Mouse (Mus musculus): Measurements from ENCODE around the gene Mb. TPM values are rescaled to one million over a fixed set of nuclear protein-coding genes. Genes with fewer than 3 reads are reported as not detected.

The Mb gene
- total RNA-seq (2014; rRNA removed): 0.62 and 3.6 TPM in 2 replicates
- 0.21 and 0.33 TPM in 2 replicates for polyA plus RNA-seq (2015; fragmentation: Nextera tagmentation; extraction: Ambion mirVana)

DNA sequence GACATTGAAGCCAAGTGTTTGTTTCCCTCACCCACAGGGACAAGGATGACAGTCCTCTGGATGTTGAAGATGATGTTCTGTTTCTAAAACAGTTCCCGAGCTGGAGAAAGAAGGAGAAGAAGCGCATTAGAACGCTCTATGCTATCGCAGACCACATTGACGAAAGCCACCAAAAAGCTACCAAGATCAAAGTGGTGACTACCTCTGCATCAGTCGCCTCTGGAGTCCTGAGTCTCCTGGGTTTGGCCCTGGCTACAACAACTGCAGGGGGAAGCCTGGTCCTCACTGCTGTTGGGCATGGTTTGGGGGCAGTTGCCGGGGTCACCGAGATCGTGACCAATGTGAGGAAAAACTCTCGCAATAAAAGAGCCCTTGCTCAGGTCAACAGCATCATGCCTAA is at the start of gene Mb:
Gene Mb (minus strand): TSS at position 101 of the 400 bp plus-strand sequence.
- H3K36me3 ChIP-seq (ENCODE audit: insufficient read depth): no peaks in the 10 kb centered on the region
- TF ChIP-seq CTCF (IDR thresholded peaks at IDR 0.05; ENCODE audit: low read depth): no peak
- ATAC-seq (no peak), DNase-seq (no peak)
- H3K4me1 ChIP-seq (ENCODE audit: insufficient read depth): no peaks in the 10 kb centered on the region; the same call in 1 of the 2 replicates
- no peak within 1 kb of the TSS for H3K4me3 ChIP-seq (ENCODE audit: low read depth, low read length)
- H3K9ac ChIP-seq: no peak within 1 kb of the TSS
- H3K27me3 ChIP-seq (ENCODE audit: insufficient read depth, low read length): no peaks in the 10 kb centered on the region
- H3K9me3 ChIP-seq (ENCODE audit: low read length): no peaks in the 10 kb centered on the region
- no peak within 1 kb of the TSS for H3K4me2 ChIP-seq (ENCODE audit: low read depth)
- WGBS: 90% methylated on average over 10 of the region's 10 CpGs
- H3K27ac ChIP-seq (ENCODE audit: low read depth, low read length): no peak within 1 kb of the TSS

DNA sequence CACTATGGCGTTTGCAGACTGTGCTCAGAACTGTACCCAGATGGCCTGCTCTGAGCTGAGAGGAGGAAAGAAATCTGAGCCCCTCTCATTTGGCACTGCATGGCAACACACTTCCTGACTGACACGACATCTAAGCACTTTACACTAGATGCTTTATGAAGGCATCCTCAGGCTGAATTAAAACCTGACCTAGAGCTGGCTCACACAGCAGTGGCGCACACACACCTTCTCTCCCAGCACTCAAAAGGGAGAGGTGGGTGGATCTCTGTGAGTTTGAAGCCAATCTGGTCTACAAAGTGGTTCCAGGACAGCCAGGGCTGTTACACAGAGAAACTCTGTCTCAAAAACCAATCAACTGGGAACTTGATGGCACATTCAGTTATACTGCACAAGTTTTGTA is 49.3 kb upstream of the Mb start:
- WGBS: 56% methylated on average over 3 of the region's 3 CpGs
- H3K27me3 ChIP-seq (ENCODE audit: insufficient read depth, low read length): no peaks in the 10 kb centered on the region
- no peak overlapping the region for H3K4me3 ChIP-seq (ENCODE audit: low read depth, low read length)
- H3K9me3 ChIP-seq (ENCODE audit: low read length): no peaks in the 10 kb centered on the region
- peaks cover 49% of the 10 kb centered on the region for H3K36me3 ChIP-seq (ENCODE audit: insufficient read depth)
- H3K9ac ChIP-seq: no peak overlapping the region
- H3K4me1 ChIP-seq (ENCODE audit: insufficient read depth): no peaks in the 10 kb centered on the region
- no peak overlapping the region for H3K27ac ChIP-seq (ENCODE audit: low read depth, low read length)
- ATAC-seq (peak; percentile 43; the same call in 1 of the 2 replicates), DNase-seq (peak; percentile 39)
- no peak for TF ChIP-seq CTCF (IDR thresholded peaks at IDR 0.05; ENCODE audit: low read depth)
- no peak overlapping the region for H3K4me2 ChIP-seq (ENCODE audit: low read depth)

- H3K4me2 ChIP-seq (ENCODE audit: low read depth): no peak overlapping the region
- DNase-seq: no peak
- no peaks in the 10 kb centered on the region for H3K27me3 ChIP-seq (ENCODE audit: insufficient read depth, low read length)
- H3K27ac ChIP-seq (ENCODE audit: low read depth, low read length): 0 out of 2 replicates have a peak overlapping the region, but pooled peaks have one; percentile 40
- H3K9ac ChIP-seq: no peak overlapping the region
- H3K4me1 ChIP-seq (ENCODE audit: insufficient read depth): no peaks in the 10 kb centered on the region
- ATAC-seq: no peak
- TF ChIP-seq CTCF (IDR thresholded peaks at IDR 0.05; ENCODE audit: low read depth): no peak
- no peaks in the 10 kb centered on the region for H3K9me3 ChIP-seq (ENCODE audit: low read length)
- WGBS: 79% methylated on average over 6 of the region's 6 CpGs
- no peak overlapping the region for H3K4me3 ChIP-seq (ENCODE audit: low read depth, low read length)
- H3K36me3 ChIP-seq (ENCODE audit: insufficient read depth): peaks cover 63% of the 10 kb centered on the region
Measured at GRCm38 (mm10) chr15:77097358-77097757, 46.9 kb upstream of the Mb start.

DNA sequence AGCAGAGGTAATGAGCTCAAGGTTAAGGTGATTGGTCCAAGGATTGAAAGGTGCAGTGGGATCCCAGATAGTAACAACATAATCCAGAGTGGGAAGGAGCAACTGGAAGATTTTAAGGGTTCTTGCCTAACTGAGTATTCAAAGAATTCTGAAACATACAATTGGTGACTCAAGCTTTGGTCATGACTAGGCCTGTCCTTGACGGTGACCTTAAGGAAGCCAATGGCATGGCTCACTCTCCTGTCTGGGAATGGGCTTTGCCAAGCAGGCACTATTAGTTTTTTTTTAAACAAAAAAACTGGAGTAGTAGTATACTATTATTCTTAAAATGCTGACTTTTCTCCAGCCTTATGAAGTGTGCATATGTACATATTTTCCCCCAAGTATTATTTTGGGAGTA is 44.7 kb upstream of the Mb start:
- WGBS: 97% methylated on average over 1 of the region's 1 CpGs
- Histone ChIP-seq H3K27ac (ENCODE audit: low read depth, low read length) (no peak overlapping the region), H3K4me3 (ENCODE audit: low read depth, low read length) (no peak overlapping the region), H3K4me2 (ENCODE audit: low read depth) (no peak overlapping the region), H3K27me3 (ENCODE audit: insufficient read depth, low read length) (no peaks in the 10 kb centered on the region), H3K4me1 (ENCODE audit: insufficient read depth) (no peaks in the 10 kb centered on the region), H3K9ac (no peak overlapping the region), H3K9me3 (ENCODE audit: low read length) (no peaks in the 10 kb centered on the region), H3K36me3 (ENCODE audit: insufficient read depth) (peaks cover 62% of the 10 kb centered on the region)
- no peak for ATAC-seq
- no peak for DNase-seq
- TF ChIP-seq CTCF (IDR thresholded peaks at IDR 0.05; ENCODE audit: low read depth): no peak

DNA sequence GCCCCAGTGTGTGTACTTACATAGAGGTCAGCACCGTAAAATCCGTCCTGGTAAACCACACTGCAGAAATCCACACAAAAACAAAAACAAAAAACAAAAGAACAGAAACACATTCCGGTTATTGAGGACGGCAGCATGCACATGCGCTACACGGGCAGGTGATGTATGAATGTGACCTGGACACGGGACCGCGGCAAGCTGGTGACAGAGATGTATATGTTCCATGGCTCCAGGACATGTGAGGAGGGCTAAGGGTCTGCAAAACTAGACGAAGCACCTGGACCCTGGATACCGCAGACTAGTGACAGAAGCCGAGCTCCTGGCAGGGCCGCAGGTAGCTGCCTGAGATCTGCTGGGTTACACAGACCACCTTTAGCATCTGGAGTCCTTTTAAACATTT is 44.0 kb upstream of the Mb start:
- Histone ChIP-seq H3K27ac (ENCODE audit: low read depth, low read length) (no peak overlapping the region), H3K4me2 (ENCODE audit: low read depth) (no peak overlapping the region), H3K9ac (no peak overlapping the region), H3K36me3 (ENCODE audit: insufficient read depth) (peaks cover 64% of the 10 kb centered on the region), H3K9me3 (ENCODE audit: low read length) (no peaks in the 10 kb centered on the region), H3K27me3 (ENCODE audit: insufficient read depth, low read length) (no peaks in the 10 kb centered on the region), H3K4me3 (ENCODE audit: low read depth, low read length) (no peak overlapping the region), H3K4me1 (ENCODE audit: insufficient read depth) (no peaks in the 10 kb centered on the region)
- no peak for TF ChIP-seq CTCF (IDR thresholded peaks at IDR 0.05; ENCODE audit: low read depth)
- no peak for ATAC-seq
- DNase-seq: no peak
- WGBS: 93% methylated on average over 13 of the region's 13 CpGs

- no peak for DNase-seq
Measured at GRCm38 (mm10) chr15:77091394-77091793, 40.9 kb upstream of the Mb start.

DNA sequence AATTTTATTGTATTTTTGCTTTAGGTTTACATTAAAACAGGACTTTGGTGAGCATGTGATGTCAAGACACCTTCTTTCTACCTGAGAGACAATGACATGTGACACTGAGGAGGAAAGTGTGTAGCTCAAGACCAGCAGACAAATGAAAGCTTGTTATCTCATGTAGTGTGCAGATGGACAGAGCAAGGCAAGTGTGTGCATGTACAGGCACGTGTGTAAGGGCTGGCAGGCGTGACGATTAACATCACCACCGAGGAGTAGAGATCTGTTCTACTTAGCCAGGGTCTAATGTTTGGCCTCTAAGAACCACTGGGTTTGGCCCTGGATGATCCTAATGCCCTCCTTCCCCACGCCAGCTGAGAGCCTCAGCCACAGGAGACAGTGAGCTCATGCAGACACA is 40.1 kb upstream of the Mb start:
- Histone ChIP-seq H3K4me3 (ENCODE audit: low read depth, low read length) (no peak overlapping the region), H3K9me3 (ENCODE audit: low read length) (no peaks in the 10 kb centered on the region), H3K27ac (ENCODE audit: low read depth, low read length) (no peak overlapping the region), H3K4me1 (ENCODE audit: insufficient read depth) (no peaks in the 10 kb centered on the region), H3K4me2 (ENCODE audit: low read depth) (no peak overlapping the region), H3K9ac (no peak overlapping the region), H3K36me3 (ENCODE audit: insufficient read depth) (peaks cover 60% of the 10 kb centered on the region), H3K27me3 (ENCODE audit: insufficient read depth, low read length) (no peaks in the 10 kb centered on the region)
- WGBS: 83% methylated on average over 5 of the region's 5 CpGs
- ATAC-seq: no peak
- TF ChIP-seq CTCF (IDR thresholded peaks at IDR 0.05; ENCODE audit: low read depth): no peak
- no peak for DNase-seq

More at GRCm38 (mm10) chr15:77091394-77091793, 40.9 kb upstream of the Mb start:
- no peak overlapping the region for H3K4me3 ChIP-seq (ENCODE audit: low read depth, low read length)
- ATAC-seq: 0 out of 2 replicates have a peak, but pooled peaks have one; percentile 20
- H3K9me3 ChIP-seq (ENCODE audit: low read length): no peaks in the 10 kb centered on the region
- H3K4me2 ChIP-seq (ENCODE audit: low read depth): no peak overlapping the region
- no peak overlapping the region for H3K27ac ChIP-seq (ENCODE audit: low read depth, low read length)
- no peaks in the 10 kb centered on the region for H3K4me1 ChIP-seq (ENCODE audit: insufficient read depth)
- 64% methylated on average over 4 of the region's 4 CpGs for WGBS
- no peak for TF ChIP-seq CTCF (IDR thresholded peaks at IDR 0.05; ENCODE audit: low read depth)
- H3K9ac ChIP-seq: no peak overlapping the region
- H3K36me3 ChIP-seq (ENCODE audit: insufficient read depth): peaks cover 59% of the 10 kb centered on the region
- no peaks in the 10 kb centered on the region for H3K27me3 ChIP-seq (ENCODE audit: insufficient read depth, low read length)
